Mouse (Mus musculus): ENCODE data around the gene Sf3b5. TPM values are rescaled to one million over a fixed set of nuclear protein-coding genes. Genes with fewer than 3 reads are reported as not detected.
A peak's percentile ranks its signal among the peaks of the same experiment; 100 is the strongest.

Sf3b5 gene
- polyA plus RNA-seq, 1 experiment from 2014 or later = 35.0 TPM

GRCm38 (mm10) chr10:12993411-12994039 is 11.6 kb upstream of the Sf3b5 start:
- no peak overlapping the region for H3K9ac ChIP-seq (ENCODE audit: low read depth, low read length)
- H3K36me3 ChIP-seq (ENCODE audit: control insufficient read depth, insufficient read depth, low read length) = no peaks in the 10 kb centered on the region
- H3K9me3 ChIP-seq (ENCODE audit: control insufficient read depth, low read length) = no peaks in the 10 kb centered on the region
- ATAC-seq = no peak
- H3K27ac ChIP-seq (ENCODE audit: low read length) = no peak overlapping the region
- no peak overlapping the region for H3K4me2 ChIP-seq (ENCODE audit: low read depth, low read length)
- no peaks in the 10 kb centered on the region for H3K4me1 ChIP-seq (ENCODE audit: control insufficient read depth, insufficient read depth, low read length)
- H3K4me3 ChIP-seq (ENCODE audit: low read length) = no peak overlapping the region
- no peaks in the 10 kb centered on the region for H3K27me3 ChIP-seq (replicated peaks; ENCODE audit: control insufficient read depth, insufficient read depth, low read length)
- WGBS = 82% methylated on average over 25 of the region's 25 CpGs

GRCm38 (mm10) chr10:12996736-12997477 is 8.2 kb upstream of the Sf3b5 start:
- Histone ChIP-seq H3K27me3 (replicated peaks; ENCODE audit: control insufficient read depth, insufficient read depth, low read length) (no peaks in the 10 kb centered on the region), H3K36me3 (ENCODE audit: control insufficient read depth, insufficient read depth, low read length) (no peaks in the 10 kb centered on the region), H3K9ac (ENCODE audit: low read depth, low read length) (no peak overlapping the region), H3K27ac (ENCODE audit: low read length) (no peak overlapping the region), H3K4me3 (ENCODE audit: low read length) (no peak overlapping the region), H3K4me2 (ENCODE audit: low read depth, low read length) (no peak overlapping the region), H3K9me3 (ENCODE audit: control insufficient read depth, low read length) (no peaks in the 10 kb centered on the region), H3K4me1 (ENCODE audit: control insufficient read depth, insufficient read depth, low read length) (no peaks in the 10 kb centered on the region)
- peak; percentile 84 for ATAC-seq
- WGBS = 43% methylated on average over 17 of the region's 17 CpGs

DNA sequence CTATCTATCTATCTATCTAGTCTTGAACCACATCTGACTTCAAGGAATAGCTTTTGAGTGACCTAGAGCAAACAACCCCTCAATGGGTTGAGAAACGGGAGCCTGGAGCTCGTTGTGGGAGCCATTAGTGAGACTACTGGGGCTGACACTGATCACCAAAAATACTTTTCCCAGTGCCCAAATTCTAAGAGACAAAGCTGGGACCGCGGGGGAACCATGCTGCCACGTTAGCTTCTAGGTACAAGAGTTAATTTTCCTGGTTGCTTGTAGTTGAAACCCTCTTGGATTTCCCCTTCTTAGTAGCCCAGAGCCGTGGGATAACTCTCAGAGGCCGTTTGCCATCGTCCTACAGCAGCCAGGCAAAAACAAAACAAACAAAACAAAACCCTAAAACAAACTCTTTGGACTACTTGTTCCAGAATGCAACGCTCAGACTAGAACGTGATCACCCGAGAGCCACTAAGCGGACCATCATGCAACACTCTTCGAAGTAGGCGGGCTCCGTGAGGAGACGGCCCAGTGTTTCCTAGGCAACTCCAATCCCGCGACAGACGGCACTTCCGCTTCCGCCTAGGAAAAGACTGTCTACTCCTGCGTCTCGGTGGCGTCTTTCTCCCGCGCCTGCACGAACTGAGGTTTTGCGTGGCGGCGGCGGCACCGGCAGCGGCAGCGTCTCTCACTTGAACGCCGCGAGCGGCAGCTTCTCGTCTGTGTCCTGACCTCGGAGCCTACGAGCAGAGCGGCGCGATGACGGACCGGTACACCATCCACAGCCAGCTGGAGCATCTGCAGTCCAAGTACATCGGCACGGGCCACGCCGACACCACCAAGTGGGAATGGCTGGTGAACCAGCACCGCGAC is 3.0 kb downstream of the Sf3b5 start:
- H3K4me1 ChIP-seq (ENCODE audit: control insufficient read depth, insufficient read depth, low read length) = peaks cover 13% of the 10 kb centered on the region
- peak overlapping the region; percentile 34 for H3K27ac ChIP-seq (ENCODE audit: low read length)
- 0 out of 2 replicates have a peak, but pooled peaks cover 2% of the 10 kb centered on the region for H3K36me3 ChIP-seq (ENCODE audit: control insufficient read depth, insufficient read depth, low read length)
- H3K4me3 ChIP-seq (ENCODE audit: low read length) = peak overlapping the region; percentile 85
- peak overlapping the region; percentile 76 for H3K4me2 ChIP-seq (ENCODE audit: low read depth, low read length)
- H3K27me3 ChIP-seq (replicated peaks; ENCODE audit: control insufficient read depth, insufficient read depth, low read length) = no peaks in the 10 kb centered on the region
- ATAC-seq = peak; percentile 100
- H3K9me3 ChIP-seq (ENCODE audit: control insufficient read depth, low read length) = no peaks in the 10 kb centered on the region
- 3% methylated on average over 52 of the region's 52 CpGs for WGBS
- H3K9ac ChIP-seq (ENCODE audit: low read depth, low read length) = peak overlapping the region; percentile 81

GRCm38 (mm10) chr10:13008737-13009121 is 3.6 kb downstream of the Sf3b5 start:
- 0 out of 2 replicates have a peak, but pooled peaks cover 2% of the 10 kb centered on the region for H3K36me3 ChIP-seq (ENCODE audit: control insufficient read depth, insufficient read depth, low read length)

DNA sequence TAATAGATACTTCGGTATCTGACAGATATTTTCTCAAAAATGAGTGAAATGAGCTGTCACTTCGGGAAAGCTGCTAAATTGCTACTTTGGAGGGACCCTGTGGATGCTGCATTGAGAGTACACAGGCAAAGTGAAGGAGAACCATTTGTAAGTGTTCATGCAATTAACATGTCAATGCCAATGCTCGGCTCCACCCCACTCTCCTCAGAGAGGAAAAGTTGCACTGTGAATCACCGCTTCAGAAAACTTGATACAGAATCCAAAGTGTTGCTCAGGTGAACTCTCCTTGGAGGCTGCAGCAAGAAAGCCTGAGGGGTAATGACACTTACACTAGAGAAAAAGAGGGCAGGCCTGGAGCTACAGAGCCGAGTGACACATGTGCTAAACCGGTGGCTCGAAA is 8.9 kb downstream of the Sf3b5 start:
- ATAC-seq = no peak
- H3K9me3 ChIP-seq (ENCODE audit: control insufficient read depth, low read length) = no peaks in the 10 kb centered on the region
- no peak overlapping the region for H3K27ac ChIP-seq (ENCODE audit: low read length)
- 0 out of 2 replicates have a peak, but pooled peaks cover 2% of the 10 kb centered on the region for H3K36me3 ChIP-seq (ENCODE audit: control insufficient read depth, insufficient read depth, low read length)
- H3K27me3 ChIP-seq (replicated peaks; ENCODE audit: control insufficient read depth, insufficient read depth, low read length) = no peaks in the 10 kb centered on the region
- no peak overlapping the region for H3K4me3 ChIP-seq (ENCODE audit: low read length)
- H3K4me2 ChIP-seq (ENCODE audit: low read depth, low read length) = no peak overlapping the region
- peaks cover 13% of the 10 kb centered on the region for H3K4me1 ChIP-seq (ENCODE audit: control insufficient read depth, insufficient read depth, low read length)
- H3K9ac ChIP-seq (ENCODE audit: low read depth, low read length) = no peak overlapping the region
- 77% methylated on average over 7 of the region's 7 CpGs for WGBS

More at GRCm38 (mm10) chr10:13008737-13009121, 3.6 kb downstream of the Sf3b5 start:
- WGBS = under 1% methylated on average over 29 of the region's 29 CpGs
- Histone ChIP-seq H3K4me1 (ENCODE audit: control insufficient read depth, insufficient read depth, low read length) (peaks cover 13% of the 10 kb centered on the region), H3K9me3 (ENCODE audit: control insufficient read depth, low read length) (no peaks in the 10 kb centered on the region), H3K9ac (ENCODE audit: low read depth, low read length) (peak overlapping the region; percentile 81), H3K4me2 (ENCODE audit: low read depth, low read length) (peak overlapping the region; percentile 67), H3K27ac (ENCODE audit: low read length) (peak overlapping the region; percentile 34), H3K4me3 (ENCODE audit: low read length) (peak overlapping the region; percentile 85), H3K27me3 (replicated peaks; ENCODE audit: control insufficient read depth, insufficient read depth, low read length) (no peaks in the 10 kb centered on the region)
- peak; percentile 31 for ATAC-seq

DNA sequence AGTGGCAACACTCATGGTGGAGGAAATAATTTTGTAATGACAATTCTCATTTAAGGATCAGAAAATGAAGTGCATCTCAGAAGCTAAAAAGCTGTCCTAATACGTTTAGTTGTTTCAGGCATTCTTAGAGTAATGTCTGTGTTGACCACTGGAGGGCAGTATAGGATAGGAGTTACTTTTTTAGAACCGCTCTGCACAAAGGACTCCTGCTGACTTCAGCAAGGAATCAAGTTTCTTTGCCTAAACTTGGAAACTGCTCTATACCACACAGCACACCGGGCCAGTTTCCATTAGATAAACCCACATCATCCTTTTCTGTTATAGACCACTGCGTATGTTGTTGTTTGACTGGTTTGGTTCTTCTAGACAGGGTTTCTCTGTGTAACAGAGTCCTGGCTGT is 11.4 kb downstream of the Sf3b5 start:
- 28% methylated on average over 4 of the region's 4 CpGs for WGBS
- H3K9me3 ChIP-seq (ENCODE audit: control insufficient read depth, low read length) = no peaks in the 10 kb centered on the region
- H3K4me3 ChIP-seq (ENCODE audit: low read length) = no peak overlapping the region
- H3K4me1 ChIP-seq (ENCODE audit: control insufficient read depth, insufficient read depth, low read length) = no peaks in the 10 kb centered on the region
- no peak overlapping the region for H3K4me2 ChIP-seq (ENCODE audit: low read depth, low read length)
- no peak overlapping the region for H3K27ac ChIP-seq (ENCODE audit: low read length)
- ATAC-seq = peak; percentile 64
- H3K27me3 ChIP-seq (replicated peaks; ENCODE audit: control insufficient read depth, insufficient read depth, low read length) = no peaks in the 10 kb centered on the region
- no peak overlapping the region for H3K9ac ChIP-seq (ENCODE audit: low read depth, low read length)
- H3K36me3 ChIP-seq (ENCODE audit: control insufficient read depth, insufficient read depth, low read length) = no peaks in the 10 kb centered on the region

DNA sequence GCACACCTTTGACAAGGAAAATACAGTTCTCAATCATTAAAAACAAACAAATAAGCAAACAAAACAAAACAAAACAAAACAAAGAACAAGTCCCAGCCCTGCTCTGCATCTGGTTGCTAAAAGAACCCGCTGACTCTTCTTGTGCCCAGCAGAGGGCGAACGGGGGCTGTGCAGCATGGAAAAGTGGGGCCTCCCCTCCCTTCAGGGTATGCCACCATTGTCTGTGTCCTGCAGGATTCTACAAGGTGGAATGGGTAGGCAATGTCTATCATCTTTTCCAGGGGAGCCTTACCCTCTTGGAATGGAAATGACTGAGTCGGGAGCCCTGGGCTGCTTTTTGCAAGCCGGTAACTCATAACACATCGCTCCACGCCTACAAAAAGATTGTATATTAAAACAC is 13.4 kb downstream of the Sf3b5 start:
- ATAC-seq = no peak
- Histone ChIP-seq H3K36me3 (ENCODE audit: control insufficient read depth, insufficient read depth, low read length) (no peaks in the 10 kb centered on the region), H3K27me3 (replicated peaks; ENCODE audit: control insufficient read depth, insufficient read depth, low read length) (no peaks in the 10 kb centered on the region), H3K27ac (ENCODE audit: low read length) (no peak overlapping the region), H3K4me3 (ENCODE audit: low read length) (no peak overlapping the region), H3K4me1 (ENCODE audit: control insufficient read depth, insufficient read depth, low read length) (peaks cover 9% of the 10 kb centered on the region), H3K9ac (ENCODE audit: low read depth, low read length) (no peak overlapping the region), H3K4me2 (ENCODE audit: low read depth, low read length) (no peak overlapping the region), H3K9me3 (ENCODE audit: control insufficient read depth, low read length) (no peaks in the 10 kb centered on the region)
- WGBS = 60% methylated on average over 7 of the region's 7 CpGs

GRCm38 (mm10) chr10:13019026-13019425 is 13.9 kb downstream of the Sf3b5 start:
- Histone ChIP-seq H3K4me2 (ENCODE audit: low read depth, low read length) (no peak overlapping the region), H3K4me1 (ENCODE audit: control insufficient read depth, insufficient read depth, low read length) (peaks cover 9% of the 10 kb centered on the region), H3K9ac (ENCODE audit: low read depth, low read length) (no peak overlapping the region), H3K27ac (ENCODE audit: low read length) (no peak overlapping the region), H3K27me3 (replicated peaks; ENCODE audit: control insufficient read depth, insufficient read depth, low read length) (no peaks in the 10 kb centered on the region), H3K4me3 (ENCODE audit: low read length) (no peak overlapping the region), H3K9me3 (ENCODE audit: control insufficient read depth, low read length) (no peaks in the 10 kb centered on the region), H3K36me3 (ENCODE audit: control insufficient read depth, insufficient read depth, low read length) (no peaks in the 10 kb centered on the region)
- 85% methylated on average over 5 of the region's 5 CpGs for WGBS
- no peak for ATAC-seq

DNA sequence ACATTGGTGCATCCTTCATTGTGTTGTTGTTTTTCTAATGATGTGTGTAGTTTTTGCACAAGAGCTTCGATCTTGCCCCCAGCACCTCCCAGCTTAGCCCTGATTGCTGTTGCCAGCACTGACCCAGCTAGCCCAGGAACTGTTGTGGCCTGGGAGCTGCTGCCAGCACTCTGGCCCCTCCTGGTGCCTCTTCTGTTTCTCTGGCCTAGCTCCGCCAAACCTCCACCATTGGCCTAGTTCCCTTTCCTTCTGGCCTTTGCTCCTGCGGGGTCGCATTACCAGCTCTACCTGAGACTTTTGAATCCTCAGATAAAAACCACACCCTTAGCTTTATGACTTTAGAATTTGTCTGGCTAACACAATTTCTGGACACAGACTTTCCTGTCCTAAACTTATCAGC is 17.0 kb downstream of the Sf3b5 start:
- peak; percentile 70 for ATAC-seq
- Histone ChIP-seq H3K4me2 (ENCODE audit: low read depth, low read length) (no peak overlapping the region), H3K9ac (ENCODE audit: low read depth, low read length) (no peak overlapping the region), H3K4me1 (ENCODE audit: control insufficient read depth, insufficient read depth, low read length) (peaks cover 9% of the 10 kb centered on the region), H3K36me3 (ENCODE audit: control insufficient read depth, insufficient read depth, low read length) (no peaks in the 10 kb centered on the region), H3K27me3 (replicated peaks; ENCODE audit: control insufficient read depth, insufficient read depth, low read length) (no peaks in the 10 kb centered on the region), H3K4me3 (ENCODE audit: low read length) (no peak overlapping the region), H3K27ac (ENCODE audit: low read length) (no peak overlapping the region), H3K9me3 (ENCODE audit: control insufficient read depth, low read length) (no peaks in the 10 kb centered on the region)
- 66% methylated on average over 4 of the region's 4 CpGs for WGBS
